Mouse (Mus musculus) layer of hippocampus, postnatal 25 days (tissue): ENCODE data around the gene Znrf2. TPM values are rescaled to one million over a fixed set of nuclear protein-coding genes. Genes with fewer than 3 reads are reported as not detected.

Experiments
- DNase-seq, 2 experiments: peaks; one replicate each; pipeline ENCODE4 v3.0.0; 2022; ENCODE audit warnings: mixed read lengths in 2 of 2, low spot score in 1 of 2; ENCODE audit errors: extremely low spot score in 1 of 2
- total RNA-seq, 2 experiments: library from RNA; stranded (reverse); gene quantifications; 2 replicates each; pipeline ENCODE4 v1.2.3; 2021

Znrf2 gene
- total RNA-seq, result 10 to 100 TPM; 24.4 TPM

- peak; percentile 86 to 92 for DNase-seq
Observed at GRCm38 (mm10) chr6:54816388-54817065, at the start of gene Znrf2. TSS of gene Znrf2 (plus strand) at chr6:54816916.

DNA sequence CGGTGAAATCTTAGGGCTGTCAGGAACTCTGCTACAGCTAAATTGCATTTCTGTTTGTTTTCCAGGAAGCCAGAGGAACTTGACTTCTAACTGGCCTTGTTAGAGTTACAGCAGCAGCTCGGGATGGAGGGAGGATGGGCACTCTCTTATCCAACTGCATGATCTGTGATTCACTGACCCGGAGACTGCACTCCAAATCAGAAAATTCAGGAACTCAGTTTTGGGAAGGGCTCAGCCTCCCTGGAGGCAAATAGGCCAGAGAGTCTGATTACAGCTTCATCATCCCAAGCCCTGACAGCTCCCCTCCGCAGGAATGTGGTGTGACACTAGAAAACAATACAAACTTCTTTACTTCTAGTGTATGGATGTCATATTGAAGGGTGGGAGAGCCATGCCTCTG lies 49.0 kb upstream of the Znrf2 start:
- DNase-seq, result no peak

DNA sequence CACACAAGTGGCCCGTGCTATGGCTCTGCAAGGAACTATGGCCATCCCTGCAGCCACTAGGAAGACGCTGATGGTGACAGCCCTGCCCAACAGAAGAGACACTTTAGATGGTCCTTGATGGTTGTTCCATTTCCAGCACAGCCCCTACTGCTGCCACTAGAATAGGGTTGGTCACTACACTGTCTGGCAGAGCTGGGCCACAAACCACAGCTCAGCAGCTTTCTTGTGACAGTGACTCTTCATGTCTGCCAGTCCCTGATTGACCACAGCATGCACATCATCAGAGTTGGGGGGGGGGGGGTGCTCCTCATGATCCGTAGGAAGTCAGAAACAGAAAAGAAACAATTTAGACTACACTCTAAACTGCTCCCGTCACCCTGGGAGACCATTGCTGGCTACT lies 46.0 kb upstream of the Znrf2 start:
- DNase-seq, result no peak

GRCm38 (mm10) chr6:54771171-54771570 lies 45.5 kb upstream of the Znrf2 start:
- DNase-seq, result peak in 1 of 2 experiments; percentile 46

DNA sequence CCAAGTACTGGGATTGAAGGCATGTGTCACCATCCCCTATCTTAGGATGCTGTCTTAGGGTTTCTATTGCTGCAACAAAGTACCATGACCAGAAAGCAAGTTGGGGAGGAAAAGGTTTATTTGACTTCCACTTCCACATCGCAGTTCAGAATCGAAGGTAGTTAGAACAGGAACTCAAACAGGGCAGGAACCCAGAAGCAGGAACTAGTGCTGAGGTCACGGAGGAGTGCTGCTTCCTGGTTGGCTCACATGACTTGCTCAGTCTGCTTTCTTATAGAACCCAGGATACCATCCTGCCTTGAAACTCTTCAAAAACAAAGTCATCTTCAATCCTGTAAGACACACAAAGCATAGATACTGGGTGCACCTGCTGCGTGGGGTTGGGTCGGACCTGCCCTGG lies 44.6 kb upstream of the Znrf2 start:
- DNase-seq, result no peak

DNA sequence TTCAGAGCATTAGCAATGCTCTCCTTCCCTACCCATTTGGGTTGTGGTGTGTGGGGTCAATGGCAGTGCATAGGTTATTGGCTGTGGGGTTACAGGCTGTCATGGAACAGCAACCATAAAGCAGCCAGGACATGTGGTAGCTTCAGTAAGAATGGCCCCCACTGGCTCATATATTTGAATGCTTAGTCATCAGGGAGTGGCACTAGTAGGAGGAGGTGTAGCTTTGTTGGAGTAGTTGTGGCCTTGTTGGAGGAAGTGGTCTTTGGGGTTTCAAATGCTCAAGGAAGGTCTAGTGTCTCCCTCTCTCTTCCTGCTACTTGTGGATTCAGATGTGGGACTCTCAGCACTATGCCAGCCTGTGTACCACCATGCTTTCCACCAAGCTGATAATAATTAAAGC lies 41.0 kb upstream of the Znrf2 start:
- DNase-seq, result no peak

DNA sequence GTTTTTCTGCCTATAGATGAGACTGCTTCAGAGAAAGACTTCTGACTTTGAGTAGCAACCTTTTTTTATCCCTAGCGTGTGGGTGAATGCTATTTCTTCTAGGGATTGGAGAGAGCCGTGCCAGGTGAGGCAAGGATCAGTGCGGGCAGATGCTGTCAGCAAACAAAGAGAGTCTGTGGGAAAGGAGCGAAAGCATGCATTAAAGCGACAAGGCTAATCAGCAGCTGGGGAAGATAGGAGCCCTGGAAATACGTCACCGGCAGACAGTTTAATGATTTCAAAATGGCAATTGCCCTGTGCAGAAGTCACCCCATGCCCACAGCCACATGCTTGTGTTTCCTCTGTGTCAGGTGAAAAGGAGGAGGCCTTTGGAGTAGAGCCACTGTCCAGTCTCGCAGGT lies 39.1 kb upstream of the Znrf2 start:
- DNase-seq, result no peak

DNA sequence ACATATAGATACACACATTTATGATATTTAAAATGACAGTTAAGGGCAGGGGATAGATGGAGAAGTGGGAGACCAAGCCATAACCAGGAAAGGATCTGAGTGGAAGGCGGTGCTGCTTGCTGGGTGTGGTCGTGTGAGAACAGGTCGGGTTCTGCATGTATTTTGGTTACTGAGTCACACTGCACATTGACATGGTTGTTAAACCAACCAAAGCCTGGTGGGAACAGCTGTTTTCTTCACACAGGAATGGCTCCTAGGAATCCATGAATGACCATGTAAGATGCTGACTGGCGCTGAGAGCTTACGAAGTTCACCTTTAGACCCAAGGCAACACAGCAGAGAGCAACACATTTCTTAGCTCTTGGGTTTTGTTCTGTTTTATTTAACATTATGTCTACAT lies 36.7 kb upstream of the Znrf2 start:
- DNase-seq, result no peak

DNA sequence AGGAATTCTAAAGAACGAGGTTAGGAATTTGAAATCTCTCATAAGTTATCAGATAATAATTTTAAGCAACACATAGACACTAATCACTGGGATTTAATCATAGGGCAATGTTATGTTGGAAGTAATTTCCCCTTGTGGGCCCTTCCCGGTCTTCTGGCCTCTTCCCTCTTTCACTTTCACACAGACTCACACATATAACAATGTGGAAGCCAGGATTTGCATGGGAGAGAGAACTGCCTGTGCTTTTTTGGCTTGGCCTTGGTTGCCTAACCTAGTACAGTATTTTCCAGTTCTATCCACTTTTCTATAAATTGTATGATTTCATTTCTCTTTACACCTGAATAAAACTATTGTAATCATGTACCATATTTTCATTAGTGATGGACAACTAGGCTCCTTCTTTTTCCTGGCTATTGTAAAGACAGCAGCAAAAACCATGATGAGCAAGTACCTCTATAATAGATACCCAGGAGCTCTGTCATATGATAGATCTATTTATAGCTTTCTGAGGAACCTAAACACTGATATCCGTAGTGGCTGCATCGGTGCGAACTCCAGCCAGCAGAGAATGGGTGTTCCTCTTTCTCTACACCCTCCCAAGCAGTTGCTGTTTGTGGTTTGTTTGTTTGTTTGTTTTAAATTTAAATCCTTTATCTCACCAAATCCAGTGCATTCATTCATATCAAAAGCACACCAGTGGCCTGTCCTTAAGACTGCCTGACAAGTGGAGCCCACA lies 36.0 kb upstream of the Znrf2 start:
- DNase-seq, result no peak

GRCm38 (mm10) chr6:54781881-54782280 lies 34.8 kb upstream of the Znrf2 start:
- no peak for DNase-seq

DNA sequence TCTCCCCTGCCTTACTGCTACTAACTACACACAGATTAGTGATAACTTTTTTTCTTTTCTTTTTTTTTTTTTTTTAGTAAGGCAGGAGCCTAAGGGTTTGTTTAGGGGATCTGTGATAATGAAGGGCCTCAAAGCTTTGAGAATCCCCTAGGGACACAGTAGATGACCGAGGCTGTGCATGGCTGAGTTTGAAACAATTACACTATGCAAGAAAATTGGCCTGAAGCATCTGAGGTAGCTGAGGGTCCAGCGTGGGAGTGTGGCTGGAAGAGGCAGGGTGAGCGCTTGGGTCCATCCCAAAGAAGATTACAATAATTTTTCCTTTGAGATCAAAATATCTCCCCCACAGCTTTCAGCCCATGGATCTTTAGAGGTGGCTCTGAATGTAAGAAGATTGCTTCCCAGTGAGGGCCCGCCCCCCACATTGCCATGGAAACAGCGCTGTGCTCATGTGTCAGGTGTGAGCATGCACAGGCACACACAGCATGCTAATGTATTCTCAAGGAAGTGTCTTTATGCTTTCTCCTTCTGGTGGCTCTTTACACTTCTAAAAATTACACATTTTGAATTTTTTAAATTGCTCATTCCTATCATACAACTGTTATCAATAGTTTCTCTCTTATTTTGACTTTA lies 31.5 kb upstream of the Znrf2 start:
- peak; percentile 16 to 35 for DNase-seq

DNA sequence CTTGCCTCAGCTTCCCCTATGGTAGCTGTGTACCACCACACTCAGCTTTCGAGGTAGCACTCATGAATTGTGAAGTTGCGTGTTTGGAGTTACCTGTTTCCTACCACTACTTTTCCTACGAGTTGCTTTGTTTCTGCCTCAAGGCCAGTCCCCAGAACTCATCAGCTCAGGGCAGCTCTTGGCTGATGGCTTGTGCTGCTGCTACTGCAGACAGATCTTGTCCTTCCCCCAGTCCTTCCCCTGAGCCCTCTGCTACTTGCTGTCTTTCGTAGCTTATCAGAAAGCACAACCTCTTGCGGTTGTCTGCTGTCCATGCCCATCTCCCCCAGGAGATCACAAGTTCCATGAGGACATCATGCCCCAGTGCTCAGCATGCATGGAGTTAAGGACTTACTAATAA lies 29.9 kb upstream of the Znrf2 start:
- DNase-seq, result no peak

GRCm38 (mm10) chr6:54788493-54788892 lies 28.2 kb upstream of the Znrf2 start:
- DNase-seq, result no peak

DNA sequence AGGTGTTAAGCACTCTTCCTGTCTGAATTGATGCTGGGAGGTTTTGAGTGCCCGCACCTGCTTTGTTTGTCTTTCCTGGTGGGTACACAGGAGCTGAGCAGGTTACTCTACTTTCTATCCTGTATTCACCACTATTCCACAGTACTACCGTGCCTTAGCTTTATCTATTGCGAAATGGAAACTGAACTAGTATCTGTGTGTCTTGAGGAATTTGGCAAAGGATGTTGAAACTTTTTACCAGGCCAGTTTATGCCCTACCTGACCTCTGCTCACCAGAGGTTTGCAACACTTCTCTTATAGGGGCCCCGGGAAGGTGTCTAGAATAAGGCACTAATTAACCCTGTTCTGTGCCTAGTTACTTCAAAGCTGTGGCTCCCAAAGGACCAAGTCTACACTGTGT lies 27.6 kb upstream of the Znrf2 start:
- DNase-seq, result no peak

DNA sequence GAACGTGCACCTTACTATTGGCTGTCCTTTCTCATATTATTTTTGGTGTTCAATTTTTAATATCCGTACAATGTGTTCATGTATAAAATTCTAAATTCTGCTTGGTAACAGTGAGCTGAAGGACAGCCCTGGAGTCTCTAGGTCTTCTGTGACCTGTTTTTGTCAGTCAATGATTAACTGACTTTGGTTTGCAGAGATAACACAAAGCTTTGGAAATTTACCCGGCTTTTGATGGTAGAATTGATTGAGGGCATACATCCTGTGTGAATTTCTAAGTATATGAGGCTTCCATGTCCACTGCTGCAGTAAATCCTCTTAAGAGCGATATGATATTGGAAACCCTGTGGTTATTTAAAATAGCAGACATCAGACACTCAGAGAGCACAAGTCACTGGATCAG lies 26.6 kb upstream of the Znrf2 start:
- no peak for DNase-seq

- DNase-seq, result no peak
Observed at GRCm38 (mm10) chr6:54793853-54794252, 22.9 kb upstream of the Znrf2 start.

DNA sequence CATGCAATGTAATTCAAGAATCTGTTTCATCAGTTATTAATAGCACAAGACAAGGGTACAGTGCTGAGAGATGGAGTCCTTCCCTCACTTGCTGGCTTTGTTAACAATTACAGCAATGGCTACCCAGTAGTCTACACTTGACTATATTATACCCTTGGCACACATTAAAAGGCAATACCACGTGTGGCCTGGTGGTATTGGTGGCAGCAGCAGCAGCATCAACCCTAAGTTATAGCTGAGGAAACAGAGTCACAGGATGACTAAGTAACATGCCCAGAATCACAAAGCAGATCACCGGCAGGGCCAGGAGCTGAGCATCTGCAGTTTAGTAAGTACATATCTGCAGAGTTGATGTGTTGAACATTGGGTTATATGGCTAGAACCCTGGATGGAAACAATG lies 22.3 kb upstream of the Znrf2 start:
- DNase-seq, result no peak

- no peak for DNase-seq
Observed at GRCm38 (mm10) chr6:54794991-54795390, 21.7 kb upstream of the Znrf2 start.

DNA sequence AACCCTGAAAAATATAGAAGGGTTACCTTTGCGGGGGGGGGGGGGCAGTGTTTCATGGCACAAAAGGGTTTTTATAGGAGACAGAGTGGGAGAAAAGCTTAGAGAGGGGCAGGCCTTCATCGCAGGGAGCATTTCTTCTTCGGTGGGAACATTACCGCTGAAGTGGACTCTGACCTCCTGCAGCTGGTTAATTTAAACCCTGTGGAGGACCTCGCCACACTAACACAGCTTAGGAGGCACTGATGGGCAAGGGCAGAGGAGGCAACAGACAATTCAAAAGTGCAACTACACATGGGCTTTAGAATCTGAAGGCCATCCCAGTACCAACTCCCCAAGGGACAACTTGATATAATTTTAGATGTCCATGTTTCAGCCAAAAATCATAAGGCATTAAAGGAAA lies 20.7 kb upstream of the Znrf2 start:
- DNase-seq, result no peak

- DNase-seq, result no peak
Observed at GRCm38 (mm10) chr6:54802348-54802747, 14.4 kb upstream of the Znrf2 start.

GRCm38 (mm10) chr6:54804066-54804864 lies 12.5 kb upstream of the Znrf2 start:
- no peak for DNase-seq
